8 mouse cellular contexts compared by ENCODE assay signal in the genomic region with DNA sequence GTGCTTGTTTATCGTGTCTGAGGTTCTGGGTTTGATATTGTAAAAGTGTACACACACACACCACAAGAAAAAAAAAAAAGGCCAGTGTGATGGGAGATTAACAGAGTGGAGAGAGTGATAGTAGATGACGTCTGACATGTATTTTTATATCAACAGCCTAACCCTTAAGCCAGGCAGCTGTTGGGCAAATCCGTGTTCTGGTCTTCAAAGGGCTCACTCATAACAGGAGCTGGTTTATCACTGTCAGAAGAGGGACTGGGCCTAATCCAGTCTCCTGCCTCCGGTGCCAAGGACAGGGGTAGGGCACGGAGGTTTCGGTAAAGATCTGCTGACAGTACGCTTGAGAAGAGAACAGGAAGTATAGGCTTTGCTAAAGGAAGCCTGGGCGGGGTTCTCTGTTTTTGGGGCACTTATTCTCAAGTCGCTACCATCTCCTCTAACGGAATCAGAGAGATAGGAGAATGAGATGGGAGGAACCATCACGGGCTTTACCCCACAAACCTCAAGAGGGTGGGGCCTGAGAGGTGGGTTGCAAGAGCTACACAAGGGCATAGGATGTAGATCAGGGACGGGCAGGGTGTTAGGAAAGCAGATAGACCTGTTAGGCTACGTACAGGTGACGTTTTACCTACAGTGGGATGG. TPM values are rescaled to one million over a fixed set of nuclear protein-coding genes. Genes with fewer than 3 reads are reported as not detected.
A peak's percentile ranks its signal among the peaks of the same experiment; 100 is the strongest.
DNase-seq lines count a peak whose midpoint lies in the region; ATAC-seq and TF ChIP-seq lines count a peak whose summit lies in the region.

No protein-coding gene starts in this region.

- no peak overlapping the region for H3K27ac ChIP-seq in embryonic facial prominence, embryonic 11.5 days (replicated peaks; ENCODE audit: low read depth, low read length)
- H3K27ac ChIP-seq in lung, embryonic 14.5 days (ENCODE audit: low read depth) = no peak overlapping the region

- peak; percentile 16; the same call in 1 of the 2 replicates for ATAC-seq in frontal cortex, adult (ENCODE audit: low TSS enrichment)
- peak; percentile 35 for ATAC-seq in embryonic facial prominence, embryonic 11.5 days (replicated peaks; ENCODE audit: insufficient number of reproducible peaks, low FRiP score, low TSS enrichment, low read depth)
- peak; percentile 47 to 66 for ATAC-seq in hematopoietic stem cell, adult 5-6 weeks (replicated peaks in 1 of 2; ENCODE audit: insufficient read depth in 1 of 2, low FRiP score in 2 of 2, low TSS enrichment in 1 of 2, low read depth in 1 of 2, poor library complexity in 2 of 2, severe bottlenecking in 2 of 2)
- peak; percentile 25; the same call in 1 of the 2 replicates for ATAC-seq in lung, embryonic 14.5 days (ENCODE audit: insufficient read depth)

- H3K4me1 ChIP-seq in embryonic facial prominence, embryonic 11.5 days (ENCODE audit: control insufficient read depth, insufficient read depth, low read length) = no peaks in the 10 kb centered on the region; the same call in 1 of the 2 replicates
- no peaks in the 10 kb centered on the region for H3K4me1 ChIP-seq in lung, embryonic 14.5 days (ENCODE audit: insufficient read depth)

- no peak overlapping the region for H3K4me2 ChIP-seq in embryonic facial prominence, embryonic 11.5 days (ENCODE audit: low read depth, low read length)
- peak overlapping the region; percentile 95 for H3K4me2 ChIP-seq in lung, embryonic 14.5 days

- no peaks in the 10 kb centered on the region for H3K9me3 ChIP-seq in embryonic facial prominence, embryonic 11.5 days (replicated peaks; ENCODE audit: control insufficient read depth, low read length)
- H3K9me3 ChIP-seq in lung, embryonic 14.5 days (ENCODE audit: low read depth, low read length) = no peaks in the 10 kb centered on the region

- WGBS in embryonic facial prominence, embryonic 11.5 days = 51% methylated on average over 14 of the region's 14 CpGs
- 40% methylated on average over 14 of the region's 14 CpGs for WGBS in lung, embryonic 14.5 days

- TF ChIP-seq CTCF in lung, embryonic 14.5 days (IDR thresholded peaks at IDR 0.05; ENCODE audit: low read depth) = no peak

- no peaks in the 10 kb centered on the region; the same call in 1 of the 2 replicates for H3K27me3 ChIP-seq in embryonic facial prominence, embryonic 11.5 days (ENCODE audit: control insufficient read depth, insufficient read depth, low read length)
- no peaks in the 10 kb centered on the region for H3K27me3 ChIP-seq in lung, embryonic 14.5 days (ENCODE audit: insufficient read depth, low read length)

- H3K9ac ChIP-seq in embryonic facial prominence, embryonic 11.5 days (replicated peaks; ENCODE audit: low read length) = no peak overlapping the region
- no peak overlapping the region for H3K9ac ChIP-seq in lung, embryonic 14.5 days

- no peaks in the 10 kb centered on the region for H3K36me3 ChIP-seq in embryonic facial prominence, embryonic 11.5 days (replicated peaks; ENCODE audit: control insufficient read depth, insufficient read depth, low read depth, low read length)
- no peaks in the 10 kb centered on the region for H3K36me3 ChIP-seq in lung, embryonic 14.5 days (ENCODE audit: insufficient read depth)

- no peak overlapping the region for H3K4me3 ChIP-seq in embryonic facial prominence, embryonic 11.5 days (ENCODE audit: low read depth, low read length)
- peak overlapping the region; percentile 79 for H3K4me3 ChIP-seq in lung, embryonic 14.5 days (ENCODE audit: low read depth, low read length)

- no peak for DNase-seq in frontal cortex, postnatal 10 days (ENCODE audit: low spot score in 2 of 2)
- DNase-seq in embryonic facial prominence, embryonic 11.5 days (ENCODE audit: low spot score) = no peak
- no peak for DNase-seq in lung, embryonic 14.5 days
- peak; percentile 52 for DNase-seq in skeletal muscle tissue, adult 2 months (ENCODE audit: low read depth, low spot score)
- no peak for DNase-seq in ovary, postnatal 36 days (ENCODE audit: low spot score)
- DNase-seq in frontal cortex, postnatal 25 days (ENCODE audit: low spot score in 2 of 2) = no peak

RNA-seq across cellular contexts. Expression of gene Stim1, which starts 1.1 kb away (rescaled TPM):
- polyA plus RNA-seq in embryonic facial prominence, embryonic 11.5 days (2014; fragmentation: Nextera tagmentation; extraction: Ambion mirVana) = 10.6 and 11.1 TPM in 2 replicates
- 31.1 and 38.0 TPM in 2 replicates for total RNA-seq in hematopoietic stem cell, adult 5-6 weeks (2017)
- polyA plus RNA-seq in lung, embryonic 14.5 days (2014; fragmentation: Nextera tagmentation; extraction: Ambion mirVana) = 15.9 and 16.3 TPM in 2 replicates

RNA-seq across cellular contexts. Expression of gene Rhog, which starts 10.7 kb away (rescaled TPM):
- 48.6 and 51.0 TPM in 2 replicates for polyA plus RNA-seq in embryonic facial prominence, embryonic 11.5 days (2014; fragmentation: Nextera tagmentation; extraction: Ambion mirVana)
- total RNA-seq in hematopoietic stem cell, adult 5-6 weeks (2017) = 34.9 and 35.8 TPM in 2 replicates
- 68.4 and 71.9 TPM in 2 replicates for polyA plus RNA-seq in lung, embryonic 14.5 days (2014; fragmentation: Nextera tagmentation; extraction: Ambion mirVana)

RNA-seq across cellular contexts. Expression of gene Pgap2, which starts 56.5 kb away (rescaled TPM):
- polyA plus RNA-seq in embryonic facial prominence, embryonic 11.5 days (2014; fragmentation: Nextera tagmentation; extraction: Ambion mirVana) = 70.1 and 73.5 TPM in 2 replicates
- 35.2 and 48.2 TPM in 2 replicates for total RNA-seq in hematopoietic stem cell, adult 5-6 weeks (2017)
- polyA plus RNA-seq in lung, embryonic 14.5 days (2014; fragmentation: Nextera tagmentation; extraction: Ambion mirVana) = 77.9 and 80.4 TPM in 2 replicates

RNA-seq across cellular contexts. Expression of gene Nup98, which starts 56.5 kb away (rescaled TPM):
- 47.9 and 49.0 TPM in 2 replicates for polyA plus RNA-seq in embryonic facial prominence, embryonic 11.5 days (2014; fragmentation: Nextera tagmentation; extraction: Ambion mirVana)
- total RNA-seq in hematopoietic stem cell, adult 5-6 weeks (2017) = 55.3 and 58.8 TPM in 2 replicates
- polyA plus RNA-seq in lung, embryonic 14.5 days (2014; fragmentation: Nextera tagmentation; extraction: Ambion mirVana) = 50.2 and 50.7 TPM in 2 replicates
